Mouse (Mus musculus) stomach, postnatal 0 days (tissue): Measurements from ENCODE around the gene Tcf12.

ENCODE experiments used
- CTCF ChIP-seq: IDR thresholded peaks from 2 replicates; pipeline ENCODE4 v1.5.1; 2016; ENCODE audit warnings: antibody characterized with exemption, low read depth, mild to moderate bottlenecking, moderate library complexity
- EP300 ChIP-seq: optimal IDR thresholded peaks from 2 replicates; pipeline ENCODE3; 2016; ENCODE audit warnings: antibody characterized with exemption

DNA sequence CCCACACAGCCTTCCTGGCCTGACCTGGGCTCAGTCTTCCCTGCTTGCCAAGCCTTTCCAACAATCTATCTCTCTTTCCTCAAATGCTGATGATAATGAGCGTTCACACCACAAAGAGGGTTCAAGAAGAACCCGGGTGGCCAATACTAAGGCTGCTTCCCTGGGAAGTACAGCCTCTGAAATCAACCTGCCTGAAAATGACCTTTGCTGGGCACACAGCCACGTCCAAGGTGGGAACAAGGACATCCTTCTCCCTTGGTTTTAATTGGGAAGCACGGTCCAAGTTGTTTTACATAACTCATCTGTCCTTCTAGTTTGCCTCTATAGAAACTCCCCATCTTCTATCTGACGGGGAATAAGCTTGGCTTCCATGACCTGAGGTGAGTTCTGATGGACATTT is 312.1 kb downstream of the Tcf12 start:
- TF ChIP-seq CTCF (no peak), EP300 (no peak)
